Mouse (Mus musculus) central nervous system, embryonic 11.5 days (tissue): Measurements from ENCODE around the gene Cxcl3. TPM values are rescaled to one million over a fixed set of nuclear protein-coding genes. Genes with fewer than 3 reads are reported as not detected.

ENCODE experiments used
- polyA plus RNA-seq: library from polyadenylated mRNA; depleted of rRNA; stranded (reverse); fragments of >200 nt; gene quantifications from 2 replicates; pipeline ENCODE4 v1.2.3, GENCODE M21; 2012; rRNA removed

The Cxcl3 gene
- 0.04 TPM in 1 of 2 replicates, not detected in the other for polyA plus RNA-seq

GRCm38 (mm10) chr5:90785659-90786588, at the start of gene Cxcl3:
Cxcl3 (plus strand) TSS chr5:90786103.

GRCm38 (mm10) chr5:90759077-90760065, 26.5 kb upstream of the Cxcl3 start, which contains the start of gene Cxcl5:
Cxcl5 (plus strand) TSS chr5:90759360.

GRCm38 (mm10) chr5:90768218-90768617, 17.7 kb upstream of the Cxcl3 start, which contains the start of gene Ppbp:
Ppbp (plus strand) TSS chr5:90768518.

GRCm38 (mm10) chr5:90771880-90772653, 13.8 kb upstream of the Cxcl3 start, which contains the start of gene Pf4:
Pf4 (plus strand) TSS chr5:90772435.

GRCm38 (mm10) chr5:90794195-90794625, 8.3 kb downstream of the Cxcl3 start, which contains the start of gene Cxcl15:
Cxcl15 (plus strand) TSS chr5:90794534.

Other genes starting within 250 kb of the Cxcl3 start
- gene 5830473C10Rik, start 225.0 kb upstream of the Cxcl3 start, polyA plus RNA-seq: 0.04 and 0.11 TPM in 2 replicates
- 0.46 and 0.83 TPM in 2 replicates for gene Rassf6, start 145.4 kb upstream of the Cxcl3 start, polyA plus RNA-seq
- 0.25 and 0.40 TPM in 2 replicates for gene Cxcl5, start 26.7 kb upstream of the Cxcl3 start, polyA plus RNA-seq
- gene Ppbp, start 17.6 kb upstream of the Cxcl3 start, polyA plus RNA-seq: 15.5 and 22.9 TPM in 2 replicates
- gene Pf4, start 13.7 kb upstream of the Cxcl3 start, polyA plus RNA-seq: 74.4 and 173 TPM in 2 replicates
- 0.25 TPM in 1 of 2 replicates, not detected in the other for gene Cxcl15, start 8.4 kb downstream of the Cxcl3 start, polyA plus RNA-seq
- 0.07 and 0.22 TPM in 2 replicates for gene Cxcl1, start 105.1 kb downstream of the Cxcl3 start, polyA plus RNA-seq
- gene Cxcl2, start 117.8 kb downstream of the Cxcl3 start, polyA plus RNA-seq: not detected in 2 replicates
- gene Mthfd2l, start 145.0 kb downstream of the Cxcl3 start, polyA plus RNA-seq: 32.9 and 63.3 TPM in 2 replicates
- gene Epgn, start 241.4 kb downstream of the Cxcl3 start, polyA plus RNA-seq: 0.18 and 0.27 TPM in 2 replicates